Mouse (Mus musculus) embryonic facial prominence, embryonic 11.5 days (tissue): Measurements from ENCODE around the gene Terf2ip. TPM values are rescaled to one million over a fixed set of nuclear protein-coding genes. Genes with fewer than 3 reads are reported as not detected.

Experiments used
- ATAC-seq: fragments of 200-750 bp; cut with Nextera tagmentation; replicated peaks from 2 replicates; pipeline ENCODE4 v1.8.0; 2017; ENCODE audit warnings: low read depth; ENCODE audit not compliant: insufficient number of reproducible peaks, low FRiP score, low TSS enrichment
- DNase-seq: peaks from one replicate; pipeline ENCODE4 v3.0.0-alpha.2; 2015; ENCODE audit warnings: low spot score
- H3K27ac ChIP-seq: fragments of 300-500 bp; sonication (generic); replicated peaks from 2 replicates; pipeline ENCODE4 v1.5.1; 2014; ENCODE audit warnings: mild to moderate bottlenecking, low read depth, low read length, control low read depth
- H3K27me3 ChIP-seq: fragments of 300-500 bp; sonication (generic); 2 replicates; pipeline ENCODE4 v1.6.1; 2014; ENCODE audit warnings: mild to moderate bottlenecking, low read length, moderate library complexity, mixed read lengths; ENCODE audit not compliant: control insufficient read depth, insufficient read depth
- H3K36me3 ChIP-seq: fragments of 300-500 bp; sonication (generic); replicated peaks from 2 replicates; pipeline ENCODE4 v1.6.1; 2014; ENCODE audit warnings: low read depth, mild to moderate bottlenecking, low read length, moderate library complexity, mixed read lengths; ENCODE audit not compliant: control insufficient read depth, insufficient read depth
- H3K4me1 ChIP-seq: fragments of 300-500 bp; sonication (generic); 2 replicates; pipeline ENCODE4 v1.6.1; 2014; ENCODE audit warnings: low read length, mixed read lengths; ENCODE audit not compliant: control insufficient read depth, insufficient read depth
- H3K4me2 ChIP-seq: fragments of 300-500 bp; sonication (generic); 2 replicates; pipeline ENCODE4 v1.6.1; 2014; ENCODE audit warnings: low read depth, mild to moderate bottlenecking, control low read depth, low read length, moderate library complexity
- H3K4me3 ChIP-seq: fragments of 300-500 bp; sonication (generic); 2 replicates; pipeline ENCODE4 v1.5.1; 2014; ENCODE audit warnings: low read depth, low read length, control low read depth
- H3K9ac ChIP-seq: fragments of 300-500 bp; sonication (generic); replicated peaks from 2 replicates; pipeline ENCODE4 v1.6.1; 2014; ENCODE audit warnings: mild to moderate bottlenecking, control low read depth, low read length
- H3K9me3 ChIP-seq: fragments of 300-500 bp; sonication (generic); replicated peaks from 2 replicates; pipeline ENCODE4 v1.6.1; 2016; ENCODE audit warnings: mild to moderate bottlenecking, low read length, inconsistent platforms, mixed read lengths; ENCODE audit not compliant: control insufficient read depth
- WGBS: fragments of 180-500 bp; shearing (Covaris S2); extraction: QIAGEN DNeasy Blood & Tissue Kit; methylation state at CpG from one replicate; pipeline ENCODE4 v1.1.7; 2014; 5-methylcytosine and 5-hydroxymethylcytosine counted together
- polyA plus RNA-seq: library from polyadenylated mRNA; unstranded; fragments of >200 nt; fragmentation: Nextera tagmentation; extraction: Ambion mirVana; gene quantifications from 2 replicates; pipeline ENCODE4 v1.2.1, GENCODE M21; 2014

Gene Terf2ip
- polyA plus RNA-seq, 1 experiment from 2014 or later = 21.3 TPM

- Histone ChIP-seq H3K4me3 (no peak overlapping the region), H3K4me1 (no peaks in the 10 kb centered on the region), H3K27me3 (no peaks in the 10 kb centered on the region), H3K36me3 (no peaks in the 10 kb centered on the region), H3K9me3 (no peaks in the 10 kb centered on the region), H3K27ac (no peak overlapping the region), H3K4me2 (no peak overlapping the region), H3K9ac (no peak overlapping the region)
- WGBS = 10% methylated on average over 7 of the region's 7 CpGs
- ATAC-seq (peak; percentile 56), DNase-seq (peak; percentile 92)
These were observed 34.7 kb downstream of the Terf2ip start for GRCm38 (mm10) chr8:112045896-112046295.

GRCm38 (mm10) chr8:112048293-112048692 lies 37.1 kb downstream of the Terf2ip start:
- Histone ChIP-seq H3K27me3 (no peaks in the 10 kb centered on the region), H3K4me3 (no peak overlapping the region), H3K36me3 (no peaks in the 10 kb centered on the region), H3K4me1 (no peaks in the 10 kb centered on the region), H3K9me3 (no peaks in the 10 kb centered on the region), H3K9ac (no peak overlapping the region), H3K4me2 (no peak overlapping the region), H3K27ac (no peak overlapping the region)
- ATAC-seq (no peak), DNase-seq (no peak)
- 76% methylated on average over 6 of the region's 6 CpGs for whole genome bisulfite sequencing

GRCm38 (mm10) chr8:112049984-112050383 lies 38.8 kb downstream of the Terf2ip start:
- H3K27me3 ChIP-seq = no peaks in the 10 kb centered on the region
- 79% methylated on average over 6 of the region's 6 CpGs for WGBS
- DNase-seq (no peak), ATAC-seq (no peak)
- H3K9me3 ChIP-seq = no peaks in the 10 kb centered on the region
- no peak overlapping the region for H3K4me3 ChIP-seq
- no peak overlapping the region for H3K27ac ChIP-seq
- H3K4me1 ChIP-seq = no peaks in the 10 kb centered on the region
- H3K9ac ChIP-seq = no peak overlapping the region
- H3K4me2 ChIP-seq = no peak overlapping the region
- H3K36me3 ChIP-seq = no peaks in the 10 kb centered on the region

- ATAC-seq (no peak), DNase-seq (no peak)
- WGBS = 70% methylated on average over 9 of the region's 9 CpGs
These were observed 40.3 kb downstream of the Terf2ip start for GRCm38 (mm10) chr8:112051537-112051936.

GRCm38 (mm10) chr8:112054456-112054855 lies 43.3 kb downstream of the Terf2ip start:
- H3K27me3 ChIP-seq = no peaks in the 10 kb centered on the region
- ATAC-seq (no peak), DNase-seq (no peak)
- H3K9me3 ChIP-seq = no peaks in the 10 kb centered on the region
- H3K4me3 ChIP-seq = no peak overlapping the region
- no peaks in the 10 kb centered on the region for H3K4me1 ChIP-seq
- no peak overlapping the region for H3K4me2 ChIP-seq
- H3K27ac ChIP-seq = no peak overlapping the region
- H3K36me3 ChIP-seq = no peaks in the 10 kb centered on the region
- H3K9ac ChIP-seq = no peak overlapping the region

More at GRCm38 (mm10) chr8:112051537-112051936, 40.3 kb downstream of the Terf2ip start:
- no peaks in the 10 kb centered on the region for H3K27me3 ChIP-seq
- H3K4me2 ChIP-seq = no peak overlapping the region
- no peak overlapping the region for H3K4me3 ChIP-seq
- no peaks in the 10 kb centered on the region for H3K4me1 ChIP-seq
- no peaks in the 10 kb centered on the region for H3K36me3 ChIP-seq
- no peak overlapping the region for H3K27ac ChIP-seq
- no peak overlapping the region for H3K9ac ChIP-seq
- H3K9me3 ChIP-seq = no peaks in the 10 kb centered on the region

- peak; percentile 76 for DNase-seq
- 38% methylated on average over 4 of the region's 4 CpGs for WGBS
- ATAC-seq = no peak
- Histone ChIP-seq H3K9me3 (no peaks in the 10 kb centered on the region), H3K27ac (no peak overlapping the region), H3K27me3 (no peaks in the 10 kb centered on the region), H3K4me1 (no peaks in the 10 kb centered on the region), H3K4me3 (no peak overlapping the region), H3K9ac (no peak overlapping the region), H3K36me3 (no peaks in the 10 kb centered on the region), H3K4me2 (no peak overlapping the region)
These were observed 50.2 kb downstream of the Terf2ip start for GRCm38 (mm10) chr8:112061372-112061771.

Other genes with a start within 250 kb of the Terf2ip start
- gene Cfdp1, start 157.1 kb upstream of the Terf2ip start, polyA plus RNA-seq = 262 and 278 TPM in 2 replicates
- gene Tmem170, start 134.6 kb upstream of the Terf2ip start, polyA plus RNA-seq = 7.7 and 8.2 TPM in 2 replicates
- 1.1 and 2.2 TPM in 2 replicates for gene Chst5, start 101.0 kb upstream of the Terf2ip start, polyA plus RNA-seq
- gene Tmem231, start 77.5 kb upstream of the Terf2ip start, polyA plus RNA-seq = 18.6 and 20.0 TPM in 2 replicates
- 222 and 230 TPM in 2 replicates for gene Gabarapl2, start 70.7 kb upstream of the Terf2ip start, polyA plus RNA-seq
- gene Adat1, start 19.1 kb upstream of the Terf2ip start, polyA plus RNA-seq = 8.7 and 10.7 TPM in 2 replicates
- 284 and 309 TPM in 2 replicates for gene Kars, start 75 bp upstream of the Terf2ip start, polyA plus RNA-seq
- 0.31 and 0.67 TPM in 2 replicates for gene Gm6793, start 3.6 kb downstream of the Terf2ip start, polyA plus RNA-seq